In the genomic region with DNA sequence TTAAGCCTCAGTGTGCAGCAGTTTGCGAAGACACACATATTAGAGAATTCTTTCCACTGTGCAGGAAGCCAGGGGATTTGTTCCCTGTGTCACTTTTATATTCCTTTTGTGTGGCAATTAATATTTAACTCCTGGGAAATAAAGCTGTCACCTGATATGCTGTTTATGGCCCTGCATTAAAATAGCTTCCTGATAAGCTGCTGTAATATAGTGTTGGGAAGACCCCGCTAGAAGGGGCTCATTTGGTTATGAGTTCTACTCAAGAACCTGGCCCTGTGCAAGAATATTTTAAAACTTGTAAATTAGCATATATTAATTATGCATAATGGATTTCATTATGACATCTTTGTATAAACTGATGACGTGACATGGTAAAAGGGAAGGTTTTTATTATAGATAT, we compare ENCODE assay signal across 18 mouse cellular contexts.
"Had no signal": no experiment of that assay in that cellular context is flagged by ENCODE, and none has a peak within 500 bp of the region (broad histone marks: within the 10 kb centered on the region; RNA-seq: fewer than 3 reads in every experiment).

No protein-coding gene starts in this region.

- H3K4me2 ChIP-seq: limb, embryonic 12.5 days; limb, embryonic 15.5 days; midbrain, embryonic 11.5 days had no signal

- H3K27ac ChIP-seq: kidney, postnatal 0 days; limb, embryonic 12.5 days; limb, embryonic 15.5 days; stomach, postnatal 0 days had no signal

- H3K9ac ChIP-seq: limb, embryonic 12.5 days; limb, embryonic 15.5 days had no signal

- H3K9me3 ChIP-seq: limb, embryonic 12.5 days; limb, embryonic 15.5 days; liver, embryonic 12.5 days had no signal

- H3K27me3 ChIP-seq: limb, embryonic 15.5 days; liver, embryonic 12.5 days had no signal

- ATAC-seq: hindbrain, embryonic 16.5 days; inflammation-experienced regulatory T-cells, adult 6 months had no signal

- DNase-seq: kidney, adult 2 months; kidney, postnatal 36 days; left cerebral cortex, postnatal 4 days; lung, adult 2 months; lung, postnatal 14 days; lung, postnatal 4 days; midbrain, embryonic 14.5 days; right cerebral cortex, postnatal 4 days; thymus, postnatal 25 days had no signal

- H3K36me3 ChIP-seq: limb, embryonic 12.5 days; limb, embryonic 15.5 days; liver, embryonic 12.5 days had no signal

- H3K4me3 ChIP-seq: limb, embryonic 12.5 days; limb, embryonic 15.5 days; liver, embryonic 12.5 days; myocyte had no signal
